Mouse (Mus musculus) liver, embryonic 14.5 days (tissue): ENCODE measurements at regions not wholly inside any gene's neighbourhood (a gene's known extent, or its start where the extent isn't known, plus 50 kb on each side); places are given as distances from the start of the nearest gene placed in this dataset.

Experiments used
- ATAC-seq: fragments of 200-750 bp; cut with Nextera tagmentation; 2 replicates; pipeline ENCODE4 v1.8.0; 2017; ENCODE audit warnings: moderate number of reproducible peaks, mild to moderate bottlenecking, moderate library complexity; ENCODE audit not compliant: insufficient read depth
- DNase-seq, 3 experiments: peaks; one replicate each; pipeline ENCODE4 v3.0.0-alpha.2; 2012 to 2013; ENCODE audit warnings: low read depth in 3 of 3, low spot score in 3 of 3
- H3K27ac ChIP-seq: fragments of 300-500 bp; sonication (generic); 2 replicates; pipeline ENCODE4 v1.5.1; 2014; ENCODE audit warnings: moderate library complexity, mild to moderate bottlenecking, control low read depth, inconsistent platforms
- H3K27me3 ChIP-seq: fragments of 300-500 bp; sonication (generic); 2 replicates; pipeline ENCODE4 v1.6.1; 2014; ENCODE audit warnings: mild to moderate bottlenecking, low read length, moderate library complexity; ENCODE audit not compliant: control insufficient read depth, insufficient read depth
- H3K36me3 ChIP-seq: fragments of 300-500 bp; sonication (generic); replicated peaks from 2 replicates; pipeline ENCODE4 v1.6.1; 2014; ENCODE audit warnings: low read depth; ENCODE audit not compliant: control insufficient read depth, insufficient read depth
- H3K4me1 ChIP-seq, 2 experiments: fragments of 200-500 bp in 1 of 2; fragments of 300-500 bp in 1 of 2; sonication (generic) in 1 of 2; replicated peaks; 2 replicates each; pipeline ENCODE4 v1.6.1; 2012 to 2014; ENCODE audit warnings: antibody characterized with exemption in 1 of 2, inconsistent platforms in 1 of 2, low read length in 1 of 2; ENCODE audit not compliant: control insufficient read depth in 2 of 2, insufficient read depth in 2 of 2
- H3K4me2 ChIP-seq: fragments of 300-500 bp; sonication (generic); 2 replicates; pipeline ENCODE4 v1.6.1; 2014; ENCODE audit warnings: low read depth, mild to moderate bottlenecking, control low read depth, moderate library complexity
- H3K4me3 ChIP-seq, 2 experiments: fragments of 200-500 bp in 1 of 2; fragments of 300-500 bp in 1 of 2; sonication (generic) in 1 of 2; 2 replicates each; pipeline ENCODE4 v1.5.1; 2012 to 2014; ENCODE audit warnings: low read depth in 2 of 2, low read length in 2 of 2, mild to moderate bottlenecking in 2 of 2, control low read depth in 1 of 2, inconsistent platforms in 1 of 2, moderate library complexity in 1 of 2; ENCODE audit not compliant: insufficient read depth in 1 of 2
- H3K9ac ChIP-seq: fragments of 300-500 bp; sonication (generic); replicated peaks from 2 replicates; pipeline ENCODE4 v1.6.1; 2014; ENCODE audit warnings: mild to moderate bottlenecking, control low read depth, moderate library complexity
- H3K9me3 ChIP-seq: fragments of 300-500 bp; sonication (generic); 2 replicates; pipeline ENCODE4 v1.6.1; 2016; ENCODE audit warnings: low read length, mixed read lengths; ENCODE audit not compliant: control insufficient read depth
- CTCF ChIP-seq: IDR thresholded peaks from 2 replicates; pipeline ENCODE4 v1.5.1; 2016; ENCODE audit warnings: antibody characterized with exemption, low read depth, control low read depth
- EP300 ChIP-seq: IDR thresholded peaks from 2 replicates; pipeline ENCODE4 v1.6.1; 2016; ENCODE audit warnings: antibody characterized with exemption, low read depth
- WGBS: fragments of 180-500 bp; shearing (Covaris S2); extraction: QIAGEN DNeasy Blood & Tissue Kit; methylation state at CpG from one replicate; pipeline ENCODE4 v1.1.7; 2014; ENCODE audit not compliant: insufficient replicate concordance; 5-methylcytosine and 5-hydroxymethylcytosine counted together

DNA sequence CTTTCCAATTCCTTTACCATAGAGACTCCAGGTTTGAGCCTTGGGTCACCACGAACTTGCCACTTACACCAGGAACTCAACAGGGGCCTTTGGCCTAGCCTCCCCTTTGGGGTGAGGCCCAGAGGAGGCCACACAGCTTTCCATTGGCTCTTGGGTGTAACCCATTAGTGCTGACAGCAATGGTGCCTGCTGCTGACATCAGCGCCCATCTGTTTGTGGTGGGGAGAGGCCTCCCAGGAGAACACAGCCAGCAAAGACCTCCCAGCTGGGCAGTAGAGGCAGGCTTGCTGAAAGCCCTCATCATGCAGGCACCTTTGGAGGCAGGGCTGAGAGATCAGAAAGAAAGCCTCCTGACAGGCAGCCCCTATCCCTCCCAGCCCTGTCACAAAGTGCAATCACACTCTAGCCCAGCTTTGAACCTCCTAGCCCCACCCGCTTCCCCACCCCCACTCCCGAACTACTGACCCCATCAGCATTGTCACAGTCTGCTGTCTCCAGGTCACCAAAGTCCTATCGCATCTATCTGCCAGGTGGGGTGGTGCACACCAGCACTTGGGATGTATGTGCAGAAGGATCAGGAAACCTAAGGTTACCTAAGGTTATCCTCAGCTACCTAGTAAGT lies 83.7 kb downstream of the Vegfa start:
- H3K4me1 ChIP-seq, result peaks cover 0 to 20% of the 10 kb centered on the region in 2 experiments; a peak in 2 of 4 replicates
- no peak overlapping the region for H3K27ac ChIP-seq
- ATAC-seq, result no peak
- H3K9me3 ChIP-seq, result no peaks in the 10 kb centered on the region
- no peaks in the 10 kb centered on the region for H3K36me3 ChIP-seq
- TF ChIP-seq CTCF (no peak), EP300 (no peak)
- no peak overlapping the region for H3K4me2 ChIP-seq
- no peak overlapping the region for H3K4me3 ChIP-seq
- H3K9ac ChIP-seq, result no peak overlapping the region
- no peak for DNase-seq
- WGBS, result 36% methylated on average over 5 of the region's 5 CpGs
- H3K27me3 ChIP-seq, result no peaks in the 10 kb centered on the region

DNA sequence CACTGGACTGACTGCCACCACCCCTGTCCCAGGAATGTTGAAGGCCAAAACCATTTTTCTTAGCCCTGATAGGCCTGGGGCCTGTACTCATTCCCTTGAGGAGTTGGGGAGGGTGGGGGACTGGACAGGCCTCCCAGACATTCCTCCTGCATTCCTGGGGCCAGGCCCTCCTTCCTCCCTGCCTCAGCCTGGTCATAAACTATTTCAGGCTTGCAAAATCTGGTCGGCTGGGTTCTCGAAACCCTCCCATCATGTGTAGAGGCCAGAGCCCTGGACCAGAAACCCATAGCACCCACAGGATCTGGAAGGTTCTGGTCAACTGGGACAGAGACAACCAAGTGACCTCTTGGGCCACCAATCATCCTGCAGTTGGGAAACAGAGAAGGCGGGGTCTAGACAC lies 87.2 kb downstream of the Vegfa start:
- Histone ChIP-seq H3K27ac (no peak overlapping the region), H3K4me1 (peaks cover 0 to 11% of the 10 kb centered on the region in 2 experiments; a peak in 2 of 4 replicates), H3K9ac (no peak overlapping the region), H3K27me3 (no peaks in the 10 kb centered on the region), H3K4me2 (no peak overlapping the region), H3K36me3 (no peaks in the 10 kb centered on the region), H3K4me3 (no peak overlapping the region), H3K9me3 (no peaks in the 10 kb centered on the region)
- TF ChIP-seq EP300 (no peak), CTCF (no peak)
- DNase-seq, result no peak
- ATAC-seq, result no peak
- WGBS, result 42% methylated on average over 3 of the region's 3 CpGs

DNA sequence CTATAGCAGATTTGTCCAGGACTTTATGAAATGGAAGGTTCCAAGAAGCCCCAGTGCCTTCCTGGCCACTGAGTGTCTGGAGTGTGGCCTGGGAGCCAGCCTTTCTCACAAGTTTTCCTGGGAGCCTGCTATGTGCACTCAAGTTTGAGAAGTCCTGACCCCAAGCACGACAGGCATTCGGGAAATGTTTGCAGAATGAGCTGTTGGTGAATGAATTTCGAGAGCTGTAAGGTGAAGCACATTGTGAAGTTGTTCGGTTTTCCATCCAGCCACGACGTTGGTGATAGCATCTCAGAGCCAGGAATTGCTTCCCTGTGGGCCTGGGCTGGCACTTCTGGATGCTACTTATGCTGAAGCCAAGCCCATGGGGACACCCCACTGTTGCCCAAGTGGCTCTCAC lies 88.9 kb downstream of the Vegfa start:
- H3K4me2 ChIP-seq, result no peak overlapping the region
- H3K27me3 ChIP-seq, result no peaks in the 10 kb centered on the region
- peaks cover 0 to 5% of the 10 kb centered on the region in 2 experiments; a peak in 2 of 4 replicates for H3K4me1 ChIP-seq
- 51% methylated on average over 6 of the region's 6 CpGs for WGBS
- ATAC-seq (no peak), DNase-seq (no peak)
- no peak overlapping the region for H3K4me3 ChIP-seq
- TF ChIP-seq CTCF (no peak), EP300 (no peak)
- H3K36me3 ChIP-seq, result no peaks in the 10 kb centered on the region
- H3K9ac ChIP-seq, result no peak overlapping the region
- H3K9me3 ChIP-seq, result no peaks in the 10 kb centered on the region
- H3K27ac ChIP-seq, result no peak overlapping the region

DNA sequence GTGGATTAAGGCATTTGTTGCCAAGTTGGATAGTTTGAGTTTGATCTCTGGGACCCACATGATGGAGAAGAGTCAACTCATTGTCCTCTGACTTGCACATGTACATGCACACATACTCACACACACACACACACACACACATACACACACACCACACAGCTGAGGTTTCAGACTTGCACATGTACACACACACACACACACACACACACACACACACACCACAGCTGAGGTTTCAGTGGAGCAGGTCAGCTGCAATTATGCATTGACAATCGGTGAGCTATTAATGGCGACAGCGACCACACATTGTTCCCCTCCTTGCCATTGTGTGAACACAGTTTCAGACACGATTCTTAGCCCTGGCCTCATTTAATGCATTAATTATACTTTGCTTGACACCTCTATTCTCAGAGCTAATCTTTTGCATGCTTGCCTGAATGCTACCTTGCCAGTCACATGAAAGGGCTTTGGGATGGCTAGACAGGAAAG lies 90.2 kb downstream of the Vegfa start:
- WGBS, result 67% methylated on average over 4 of the region's 4 CpGs
- no peak for DNase-seq

DNA sequence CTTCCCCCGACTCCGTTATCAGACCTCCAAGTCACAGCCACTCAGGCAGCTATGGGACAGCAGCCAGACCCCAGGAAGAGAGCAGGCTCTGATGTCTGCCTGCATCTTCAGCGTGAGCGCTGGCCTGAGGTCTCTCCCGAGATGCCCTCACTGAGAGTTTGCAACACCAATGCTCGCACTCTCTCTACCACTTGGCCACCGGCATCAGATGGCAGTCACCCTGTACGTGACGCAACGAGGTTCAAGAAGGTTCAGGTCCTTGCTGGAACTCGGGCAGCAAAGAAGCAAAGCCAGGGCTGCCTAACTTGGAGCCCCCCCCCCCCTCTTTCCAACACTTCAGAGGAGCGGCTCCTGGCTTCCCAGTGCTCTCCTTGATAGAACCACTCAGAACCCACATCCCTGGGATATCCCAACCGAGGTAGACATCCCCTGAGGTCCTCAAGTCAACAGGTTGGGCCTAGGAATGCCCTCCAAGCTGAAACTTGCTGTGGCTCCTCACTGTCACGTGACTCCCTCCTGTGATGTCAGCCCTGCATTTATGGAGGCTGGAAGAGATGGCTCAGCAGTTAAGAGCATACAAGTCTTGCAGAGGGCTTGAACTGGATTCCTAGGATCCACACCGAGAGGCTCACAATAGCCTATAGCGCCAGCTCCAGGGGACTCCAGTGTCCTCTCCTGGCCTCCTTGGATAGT lies 91.9 kb downstream of the Vegfa start:
- 61% methylated on average over 16 of the region's 16 CpGs for WGBS
- H3K27me3 ChIP-seq, result no peaks in the 10 kb centered on the region
- H3K4me1 ChIP-seq, result no peaks in the 10 kb centered on the region
- H3K27ac ChIP-seq, result no peak overlapping the region
- H3K9ac ChIP-seq, result no peak overlapping the region
- H3K9me3 ChIP-seq, result no peaks in the 10 kb centered on the region
- H3K4me3 ChIP-seq, result no peak overlapping the region
- ATAC-seq (no peak), DNase-seq (no peak)
- H3K36me3 ChIP-seq, result no peaks in the 10 kb centered on the region
- no peak overlapping the region for H3K4me2 ChIP-seq
- TF ChIP-seq EP300 (no peak), CTCF (no peak)

More for the DNA sequence above, 90.2 kb downstream of the Vegfa start:
- Histone ChIP-seq H3K27me3 (no peaks in the 10 kb centered on the region), H3K9ac (no peak overlapping the region), H3K4me2 (no peak overlapping the region), H3K36me3 (no peaks in the 10 kb centered on the region), H3K4me1 (no peaks in the 10 kb centered on the region), H3K9me3 (no peaks in the 10 kb centered on the region), H3K27ac (no peak overlapping the region), H3K4me3 (no peak overlapping the region)
- ATAC-seq, result no peak
- TF ChIP-seq EP300, result no peak
- TF ChIP-seq CTCF, result no peak
